Mouse (Mus musculus): Measurements from ENCODE around the gene Gm21983.

DNA sequence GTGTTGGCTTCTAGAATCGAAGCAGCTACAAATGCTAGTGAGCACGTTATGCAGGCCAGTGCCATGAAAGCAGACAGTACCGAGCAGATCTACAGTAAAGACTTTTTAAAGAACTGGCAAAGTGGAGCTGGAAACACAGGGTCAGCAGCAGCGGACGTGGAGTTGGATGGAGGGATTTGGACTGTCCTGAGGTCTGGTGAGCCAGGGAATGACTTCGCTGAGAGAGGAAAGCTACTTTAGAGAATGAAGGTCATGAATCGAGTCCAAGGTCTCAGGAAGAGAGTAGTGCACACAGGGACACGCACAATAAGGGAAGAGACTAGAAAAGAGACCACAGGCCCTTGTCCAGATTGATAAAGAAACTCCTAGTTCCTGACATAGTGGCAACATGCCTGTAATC, 16.7 kb upstream of the Gm21983 start:
- TF ChIP-seq ELF1 (IDR thresholded peaks at IDR 0.05; ENCODE audit: low read depth, low read length) (no peak), ZC3H11A (IDR thresholded peaks at IDR 0.05; ENCODE audit: low read depth, low read length) (no peak), CTCF (IDR thresholded peaks at IDR 0.05 in 2 of 3, conservative IDR thresholded peaks at IDR 0.05 in 1 of 3; ENCODE audit: control insufficient read depth in 1 of 3, insufficient read depth in 1 of 3, low read depth in 2 of 3, low read length in 3 of 3, poor library complexity in 1 of 3, severe bottlenecking in 1 of 3) (no peak), EP300 (IDR thresholded peaks at IDR 0.05; ENCODE audit: low read depth in 1 of 2, low read length in 2 of 2) (no peak), MAZ (IDR thresholded peaks at IDR 0.05; ENCODE audit: low read depth, low read length) (no peak), POLR2AphosphoS2 (IDR thresholded peaks at IDR 0.05; ENCODE audit: low read length) (no peak), CHD2 (IDR thresholded peaks at IDR 0.05; ENCODE audit: low read length) (no peak), POLR2A (IDR thresholded peaks at IDR 0.05; ENCODE audit: control insufficient read depth in 1 of 2, insufficient read depth in 1 of 2, low read depth in 1 of 2, low read length in 2 of 2, poor library complexity in 1 of 2) (no peak), ETS1 (IDR thresholded peaks at IDR 0.05; ENCODE audit: low read depth, low read length) (no peak), NELFE (IDR thresholded peaks at IDR 0.05; ENCODE audit: low read depth, low read length) (no peak)
